Mouse (Mus musculus): ENCODE measurements around the gene Bak1. TPM values are rescaled to one million over a fixed set of nuclear protein-coding genes. Genes with fewer than 3 reads are reported as not detected.

Gene Bak1
- polyA plus RNA-seq, 1 experiment, result 113 TPM

- TF ChIP-seq TCF12 (IDR thresholded peaks at IDR 0.05; ENCODE audit: insufficient read depth, poor library complexity, severe bottlenecking), result no peak
- no peak for TF ChIP-seq POLR2A (IDR thresholded peaks at IDR 0.05; ENCODE audit: insufficient read length, low read depth)
- no peak for TF ChIP-seq MYOD1 (IDR thresholded peaks at IDR 0.05; ENCODE audit: control insufficient read depth in 1 of 3, insufficient read length in 2 of 3, low read depth in 2 of 3)
- no peak for TF ChIP-seq CEBPB (IDR thresholded peaks at IDR 0.05; ENCODE audit: insufficient read depth, poor library complexity, severe bottlenecking)
- TF ChIP-seq E2F4 (IDR thresholded peaks at IDR 0.05; ENCODE audit: insufficient read depth), result no peak
- no peak for TF ChIP-seq MYOG (IDR thresholded peaks at IDR 0.05; ENCODE audit: control insufficient read depth in 1 of 3, insufficient read depth in 1 of 3, insufficient read length in 2 of 3, low read depth in 2 of 3)
- no peaks in the 10 kb centered on the region for H3K79me2 ChIP-seq (ENCODE audit: control insufficient read depth, insufficient read depth)
- H3ac ChIP-seq (ENCODE audit: control insufficient read depth, insufficient read length), result no peak overlapping the region
- no peak overlapping the region for H3K4me2 ChIP-seq (ENCODE audit: low read depth)
- no peak overlapping the region for H3K4me3 ChIP-seq
- no peaks in the 10 kb centered on the region for H3K27me3 ChIP-seq (ENCODE audit: control insufficient read depth, insufficient read depth, insufficient read length)
- H3K36me3 ChIP-seq (ENCODE audit: control insufficient read depth, insufficient read depth), result no peaks in the 10 kb centered on the region
These were observed 34.4 kb downstream of the Bak1 start for GRCm38 (mm10) chr17:26994410-26994809.

GRCm38 (mm10) chr17:26990521-26990920 is 38.3 kb downstream of the Bak1 start:
- no peaks in the 10 kb centered on the region for H3K79me2 ChIP-seq (ENCODE audit: control insufficient read depth, insufficient read depth)
- no peak overlapping the region for H3K4me3 ChIP-seq
- no peaks in the 10 kb centered on the region for H3K27me3 ChIP-seq (ENCODE audit: control insufficient read depth, insufficient read depth, insufficient read length)
- no peak overlapping the region for H3ac ChIP-seq (ENCODE audit: control insufficient read depth, insufficient read length)
- H3K36me3 ChIP-seq (ENCODE audit: control insufficient read depth, insufficient read depth), result no peaks in the 10 kb centered on the region
- TF ChIP-seq CEBPB (IDR thresholded peaks at IDR 0.05; ENCODE audit: insufficient read depth, poor library complexity, severe bottlenecking), result no peak
- no peak for TF ChIP-seq REST (IDR thresholded peaks at IDR 0.05; ENCODE audit: insufficient read depth, insufficient read length)
- TF ChIP-seq POLR2AphosphoS2 (IDR thresholded peaks at IDR 0.05; ENCODE audit: insufficient read length, low read depth), result no peak
- TF ChIP-seq TCF3 (IDR thresholded peaks at IDR 0.05; ENCODE audit: insufficient read length, low read depth), result no peak
- no peak for TF ChIP-seq USF1 (IDR thresholded peaks at IDR 0.05; ENCODE audit: low read depth)
- no peak for TF ChIP-seq TCF12 (IDR thresholded peaks at IDR 0.05; ENCODE audit: insufficient read depth, poor library complexity, severe bottlenecking)
- no peak for TF ChIP-seq MAX (IDR thresholded peaks at IDR 0.05; ENCODE audit: low read depth)
- TF ChIP-seq E2F4 (IDR thresholded peaks at IDR 0.05; ENCODE audit: insufficient read depth), result no peak
- TF ChIP-seq MYOD1 (IDR thresholded peaks at IDR 0.05; ENCODE audit: control insufficient read depth in 1 of 3, insufficient read length in 2 of 3, low read depth in 2 of 3), result no peak
- TF ChIP-seq SRF (IDR thresholded peaks at IDR 0.05; ENCODE audit: control insufficient read depth, insufficient read length, low read depth), result no peak
- no peak overlapping the region for H3K4me2 ChIP-seq (ENCODE audit: low read depth)

GRCm38 (mm10) chr17:26985503-26986179 is 43.2 kb downstream of the Bak1 start:
- Histone ChIP-seq H3K36me3 (ENCODE audit: control insufficient read depth, insufficient read depth) (no peaks in the 10 kb centered on the region), H3K4me3 (no peak overlapping the region), H3K27me3 (ENCODE audit: control insufficient read depth, insufficient read depth, insufficient read length) (no peaks in the 10 kb centered on the region), H3ac (ENCODE audit: control insufficient read depth, insufficient read length) (no peak overlapping the region), H3K4me2 (ENCODE audit: low read depth) (no peak overlapping the region), H3K79me2 (ENCODE audit: control insufficient read depth, insufficient read depth) (no peaks in the 10 kb centered on the region)
- no peak for TF ChIP-seq USF1 (IDR thresholded peaks at IDR 0.05; ENCODE audit: low read depth)
- no peak for TF ChIP-seq SRF (IDR thresholded peaks at IDR 0.05; ENCODE audit: control insufficient read depth, insufficient read length, low read depth)
- TF ChIP-seq POLR2A (IDR thresholded peaks at IDR 0.05; ENCODE audit: insufficient read length, low read depth), result no peak

- Histone ChIP-seq H3K4me2 (ENCODE audit: low read depth) (no peak overlapping the region), H3K79me2 (ENCODE audit: control insufficient read depth, insufficient read depth) (no peaks in the 10 kb centered on the region), H3ac (ENCODE audit: control insufficient read depth, insufficient read length) (no peak overlapping the region), H3K27me3 (ENCODE audit: control insufficient read depth, insufficient read depth, insufficient read length) (no peaks in the 10 kb centered on the region), H3K36me3 (ENCODE audit: control insufficient read depth, insufficient read depth) (peaks cover 8% of the 10 kb centered on the region), H3K4me3 (no peak overlapping the region)
- no peak for TF ChIP-seq TCF12 (IDR thresholded peaks at IDR 0.05; ENCODE audit: insufficient read depth, poor library complexity, severe bottlenecking)
- no peak for TF ChIP-seq E2F4 (IDR thresholded peaks at IDR 0.05; ENCODE audit: insufficient read depth)
- no peak for TF ChIP-seq POLR2AphosphoS2 (IDR thresholded peaks at IDR 0.05; ENCODE audit: insufficient read length, low read depth)
- TF ChIP-seq TCF3 (IDR thresholded peaks at IDR 0.05; ENCODE audit: insufficient read length, low read depth), result no peak
- TF ChIP-seq MAX (IDR thresholded peaks at IDR 0.05; ENCODE audit: low read depth), result no peak
- no peak for TF ChIP-seq POLR2A (IDR thresholded peaks at IDR 0.05; ENCODE audit: insufficient read length, low read depth)
- TF ChIP-seq SRF (IDR thresholded peaks at IDR 0.05; ENCODE audit: control insufficient read depth, insufficient read length, low read depth), result no peak
These were observed 45.4 kb downstream of the Bak1 start for GRCm38 (mm10) chr17:26983382-26983781.

- no peak overlapping the region for H3K4me2 ChIP-seq (ENCODE audit: low read depth)
- H3ac ChIP-seq (ENCODE audit: control insufficient read depth, insufficient read length), result no peak overlapping the region
- peaks cover 14% of the 10 kb centered on the region for H3K36me3 ChIP-seq (ENCODE audit: control insufficient read depth, insufficient read depth)
- H3K27me3 ChIP-seq (ENCODE audit: control insufficient read depth, insufficient read depth, insufficient read length), result no peaks in the 10 kb centered on the region
- TF ChIP-seq TCF3 (IDR thresholded peaks at IDR 0.05; ENCODE audit: insufficient read length, low read depth), result no peak
- TF ChIP-seq POLR2AphosphoS2 (IDR thresholded peaks at IDR 0.05; ENCODE audit: insufficient read length, low read depth), result no peak
- TF ChIP-seq CEBPB (IDR thresholded peaks at IDR 0.05; ENCODE audit: insufficient read depth, poor library complexity, severe bottlenecking), result no peak
- H3K4me3 ChIP-seq, result no peak overlapping the region
- no peaks in the 10 kb centered on the region for H3K79me2 ChIP-seq (ENCODE audit: control insufficient read depth, insufficient read depth)
These were observed 47.8 kb downstream of the Bak1 start for GRCm38 (mm10) chr17:26981050-26981449.

Measured in myocyte (in vitro differentiated cells).